Mouse (Mus musculus): ENCODE measurements at regions not wholly inside any gene's neighbourhood (a gene's known extent, or its start where the extent isn't known, plus 50 kb on each side); places are given as distances from the start of the nearest gene placed in this dataset.
"Not testable (repeated sequence)": the region's sequence is repeated elsewhere in the genome, so short reads cannot be mapped to it uniquely, and the experiment has no call there.

DNA sequence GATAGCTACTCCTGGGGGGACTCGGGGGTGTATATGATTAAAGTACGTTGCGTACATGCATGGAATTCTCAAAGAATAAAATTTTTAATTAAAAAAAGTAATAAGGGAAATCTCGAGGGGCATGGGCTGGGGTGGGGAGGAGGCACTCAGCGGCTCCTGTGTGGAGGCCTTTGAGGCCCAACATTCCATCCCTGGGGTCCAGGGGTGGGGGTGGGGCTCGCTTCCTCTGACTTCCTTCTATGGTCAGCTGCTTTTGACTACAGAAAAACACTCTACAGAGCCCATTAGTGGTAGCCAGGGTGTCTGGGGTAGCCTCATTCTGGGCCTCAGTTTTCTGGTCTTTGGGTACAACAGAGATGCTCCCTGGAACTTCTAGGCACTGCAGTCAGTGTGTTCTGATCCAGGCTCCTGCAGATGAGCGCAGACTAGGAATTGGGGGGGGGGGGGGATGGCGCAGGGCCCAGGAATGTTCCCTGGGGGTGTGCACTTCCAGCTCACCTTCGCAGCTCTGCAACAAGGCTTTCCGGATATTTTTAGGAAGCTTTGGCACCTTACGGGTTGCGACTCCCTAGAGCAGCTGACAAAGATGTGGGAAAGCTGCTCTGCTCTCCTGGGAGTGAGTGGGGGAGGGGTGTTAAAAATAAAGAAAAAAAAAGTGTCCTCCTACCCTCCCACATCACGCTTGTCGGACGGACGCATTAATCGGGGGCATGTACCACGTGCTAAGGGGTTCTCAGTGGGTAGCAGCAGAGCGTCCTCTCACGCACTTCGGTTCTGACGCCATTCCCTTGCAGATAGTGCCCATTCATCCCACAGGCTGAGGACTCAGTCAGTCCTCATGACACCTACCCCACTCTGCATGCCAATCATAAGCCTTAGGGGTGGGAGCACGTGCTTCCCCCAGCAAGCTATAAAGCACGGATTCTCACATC is 89.1 kb downstream of the Rhob start:
- no peak for DNase-seq (ENCODE audit: low read depth, low spot score)

DNA sequence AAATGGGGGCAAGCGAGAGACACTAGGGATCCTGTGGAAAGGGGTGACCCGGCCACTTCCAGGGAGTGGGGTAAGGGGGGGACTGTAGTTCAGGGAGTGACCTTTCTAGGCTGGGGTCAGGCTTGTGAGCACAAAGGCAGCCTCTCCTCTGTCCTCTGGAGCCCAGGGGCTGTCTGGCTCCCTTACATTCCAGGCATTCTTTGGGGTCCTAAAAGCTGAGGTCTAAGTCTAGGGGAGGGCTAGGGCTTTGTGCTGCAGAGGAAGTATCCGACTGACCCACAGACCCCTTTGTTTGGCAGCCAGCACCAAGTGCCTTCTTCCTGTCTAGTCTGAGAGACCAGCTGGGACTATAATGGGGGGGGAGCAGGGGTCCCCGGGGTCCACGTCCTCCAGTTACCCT is 88.9 kb downstream of the Hs1bp3 start:
- DNase-seq (ENCODE audit: low read depth, low spot score), result peak; percentile 49

DNA sequence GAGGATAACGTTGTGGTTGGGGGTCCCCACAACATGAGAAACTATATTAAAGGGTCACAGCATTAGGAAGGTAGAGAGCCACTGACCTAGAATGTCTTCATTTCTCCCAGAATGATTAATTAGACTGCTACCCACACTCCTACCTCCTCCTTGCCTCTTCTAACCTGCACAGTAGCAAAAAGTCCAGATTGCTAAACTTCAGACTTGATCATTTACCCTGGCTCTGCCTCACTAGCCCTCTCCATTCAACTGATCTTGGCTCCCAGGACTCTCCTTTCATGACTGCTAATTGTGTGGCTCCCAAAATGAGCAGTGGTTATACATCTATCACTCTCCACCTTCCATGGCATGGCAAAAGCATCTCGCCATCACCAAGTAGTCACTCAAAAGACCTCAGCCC is 88.1 kb downstream of the Hs1bp3 start:
- no peak for DNase-seq (ENCODE audit: low read depth, low spot score)

DNA sequence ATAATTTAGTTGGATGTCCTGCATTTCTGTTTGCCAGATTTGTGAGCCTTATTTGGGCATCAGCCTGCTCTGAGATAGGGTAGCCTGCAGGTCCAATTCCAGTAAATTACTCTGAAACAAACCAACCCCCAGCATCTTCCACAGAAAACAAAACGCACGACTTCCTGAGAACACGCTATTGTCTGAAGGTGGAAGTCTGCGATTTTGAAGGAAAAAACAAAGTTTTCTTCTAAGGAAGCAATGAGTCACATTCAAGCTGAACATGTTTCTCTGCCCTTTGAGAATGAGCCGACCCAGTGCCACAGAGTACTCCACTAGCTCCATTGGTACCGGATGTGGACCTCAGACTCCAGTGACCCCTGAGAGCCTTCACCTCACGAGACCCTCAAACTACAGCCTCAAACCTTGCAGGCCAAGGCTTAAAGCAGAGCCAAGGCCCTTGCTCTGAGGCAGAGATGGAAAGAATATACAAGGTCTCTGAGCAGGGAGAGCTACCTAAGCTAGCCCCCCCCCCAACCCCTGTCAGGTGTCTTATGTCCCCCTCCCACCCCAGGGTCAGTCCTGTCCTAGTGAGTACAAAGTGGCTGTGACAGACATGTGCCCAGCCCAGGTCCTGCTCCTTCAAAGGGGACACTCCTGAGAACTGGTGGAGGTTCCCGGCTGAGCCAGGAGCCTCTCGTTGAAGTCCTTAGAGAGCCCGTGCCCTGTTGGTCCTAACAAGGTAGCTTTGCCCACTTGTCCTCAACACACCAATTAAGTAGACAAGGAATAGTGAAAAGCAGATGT is 87.3 kb downstream of the Hs1bp3 start:
- no peak for DNase-seq (ENCODE audit: low read depth, low spot score)

GRCm38 (mm10) chr12:8398852-8399251 is 85.6 kb downstream of the Hs1bp3 start:
- no peak for DNase-seq (ENCODE audit: low read depth, low spot score)

DNA sequence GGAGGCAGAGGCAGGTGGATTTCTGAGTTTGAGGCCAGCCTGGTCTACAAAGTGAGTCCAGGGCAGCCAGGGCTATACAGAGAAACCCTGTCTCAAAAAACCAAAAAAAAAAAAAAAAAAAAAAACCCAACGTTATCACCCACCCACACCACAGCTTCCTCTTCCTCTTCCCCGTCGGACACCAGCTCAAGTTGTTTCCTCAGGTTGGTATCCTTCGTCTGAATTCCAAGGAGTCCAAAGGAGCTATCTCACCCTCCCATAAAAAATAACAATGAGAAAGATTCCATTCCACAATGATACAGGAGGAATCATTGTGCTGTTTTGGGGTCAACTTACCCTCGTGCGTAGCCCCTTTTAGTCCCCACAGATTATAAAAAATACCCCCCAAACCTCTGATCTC is 83.2 kb downstream of the Hs1bp3 start:
- not testable (repeated sequence) for DNase-seq (ENCODE audit: low read depth, low spot score)

- DNase-seq (ENCODE audit: low read depth, low spot score), result peak; percentile 5
Measured at GRCm38 (mm10) chr12:8394894-8395297, 81.7 kb downstream of the Hs1bp3 start.

- no peak for DNase-seq (ENCODE audit: low read depth, low spot score)
Measured at GRCm38 (mm10) chr12:8393976-8394375, 80.7 kb downstream of the Hs1bp3 start.
